Mouse (Mus musculus): ENCODE measurements around the gene Frmd4b.
"Not testable (repeated sequence)": the region's sequence is repeated elsewhere in the genome, so short reads cannot be mapped to it uniquely, and the experiment has no call there.

The Frmd4b gene

DNA sequence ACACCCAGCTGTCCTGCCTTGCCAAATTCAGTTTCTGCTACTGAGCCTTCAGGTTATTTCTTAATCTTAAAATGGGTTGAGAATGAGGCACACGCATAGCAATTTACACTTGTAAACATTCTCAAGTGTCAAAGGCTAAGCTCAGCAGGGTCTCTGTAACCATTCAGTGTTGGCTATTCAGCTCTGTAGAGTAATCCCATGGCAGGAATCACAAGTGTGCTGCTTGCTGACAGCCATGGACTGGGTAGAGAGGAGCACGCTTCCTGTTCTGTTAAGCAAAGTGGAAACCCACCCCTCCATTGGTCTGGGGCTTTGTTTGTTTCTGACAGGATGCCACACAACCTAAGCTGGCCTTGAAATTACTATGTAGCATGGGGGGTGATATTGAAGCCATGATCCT is 246.4 kb downstream of the Frmd4b start:
- no peak for DNase-seq (ENCODE audit: low read depth, low spot score)

DNA sequence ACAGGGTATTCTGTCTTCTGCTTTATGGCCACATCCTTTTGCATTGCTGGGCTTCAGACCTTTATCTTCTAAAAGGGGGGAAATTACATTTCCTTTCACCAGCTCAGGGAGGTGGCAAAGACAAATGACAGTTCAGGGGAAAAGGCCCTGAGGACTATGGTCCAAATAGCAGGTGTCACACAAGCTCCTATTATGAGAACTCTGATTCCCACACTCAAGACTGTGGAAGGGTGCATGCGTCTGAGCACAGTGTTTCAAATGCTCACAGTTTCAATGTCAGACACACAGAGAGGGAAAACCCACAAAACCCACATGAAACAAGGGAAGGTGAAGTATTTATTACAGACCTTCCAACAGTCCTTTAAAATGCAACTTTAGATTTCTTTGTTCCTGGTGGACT is 246.9 kb downstream of the Frmd4b start:
- no peak for DNase-seq (ENCODE audit: low read depth, low spot score)

DNA sequence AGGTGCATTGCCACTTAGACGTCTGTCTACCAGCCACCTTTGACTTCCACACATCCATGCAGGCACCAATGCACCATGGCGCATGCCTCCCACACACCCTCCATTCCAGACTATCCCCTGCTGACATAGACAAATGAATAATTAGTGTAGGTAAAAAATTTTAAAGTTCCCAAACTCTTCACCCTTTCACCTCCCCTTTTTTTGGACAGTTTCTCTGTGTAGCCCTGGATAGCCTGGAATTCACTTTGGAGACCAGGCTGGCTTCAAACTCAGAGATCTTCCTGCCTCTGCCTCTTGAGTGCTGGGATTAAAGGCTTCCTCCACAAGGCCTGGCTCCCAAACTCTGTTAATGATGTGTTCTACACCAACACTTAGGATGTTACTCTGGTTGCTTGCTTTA is 253.5 kb downstream of the Frmd4b start:
- no peak for DNase-seq (ENCODE audit: low read depth, low spot score)

DNA sequence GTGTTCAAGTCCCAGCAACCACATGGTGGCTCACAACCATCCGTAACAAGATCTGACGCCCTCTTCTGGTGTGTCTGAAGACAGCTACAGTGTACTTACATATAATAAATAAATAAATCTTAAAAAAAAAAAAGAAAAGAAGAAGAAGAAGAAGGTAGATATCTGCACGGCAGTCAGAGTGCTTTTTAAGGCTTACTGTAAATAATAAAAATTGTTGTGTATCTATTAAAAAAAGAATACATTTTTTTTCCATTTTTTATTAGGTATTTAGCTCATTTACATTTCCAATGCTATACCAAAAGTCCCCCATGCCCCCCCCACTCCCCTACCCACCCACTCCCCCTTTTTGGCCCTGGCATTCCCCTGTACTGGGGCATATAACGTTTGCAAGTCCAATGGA is 259.7 kb downstream of the Frmd4b start:
- not testable (repeated sequence) for DNase-seq (ENCODE audit: low read depth, low spot score)

DNA sequence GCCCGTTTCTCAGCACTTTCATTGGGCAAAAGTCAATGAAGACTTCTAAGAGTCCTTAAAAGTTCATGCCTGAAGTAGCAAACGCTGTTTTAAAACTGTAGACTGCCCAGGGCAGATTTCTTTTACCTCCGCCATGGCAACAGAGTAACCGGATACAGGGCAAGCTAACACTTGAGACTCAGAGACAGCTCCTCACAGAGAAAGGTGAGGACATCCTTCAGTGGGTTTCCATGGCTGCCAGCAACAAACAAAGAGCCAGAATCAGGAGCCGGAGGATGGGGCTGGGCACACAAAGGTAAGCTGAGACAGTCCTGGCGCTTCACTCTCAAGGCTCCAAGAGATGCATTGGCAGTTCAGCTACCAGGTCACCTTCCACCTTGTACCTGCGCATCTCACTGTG is 260.7 kb downstream of the Frmd4b start:
- no peak for DNase-seq (ENCODE audit: low read depth, low spot score)

DNA sequence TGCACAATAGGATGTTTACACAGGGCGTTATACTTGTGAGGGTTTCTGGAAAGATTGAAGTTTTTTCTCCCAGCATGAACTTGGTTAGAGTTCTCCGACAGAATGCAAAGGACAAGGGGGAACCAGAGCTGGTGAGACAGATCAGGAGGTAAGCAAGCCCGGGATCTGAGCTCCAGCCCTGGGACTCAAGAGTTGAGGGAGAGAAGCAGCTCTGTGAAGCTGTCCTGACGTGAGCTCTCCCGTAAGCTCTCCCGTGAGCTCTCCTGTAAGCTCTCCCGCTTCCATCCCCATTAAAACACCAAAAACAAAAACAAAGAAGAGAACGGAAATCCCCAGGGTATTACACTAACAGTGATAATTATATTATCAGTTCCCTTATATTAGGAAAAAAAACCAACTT is 262.2 kb downstream of the Frmd4b start:
- DNase-seq (ENCODE audit: low read depth, low spot score), result no peak

DNA sequence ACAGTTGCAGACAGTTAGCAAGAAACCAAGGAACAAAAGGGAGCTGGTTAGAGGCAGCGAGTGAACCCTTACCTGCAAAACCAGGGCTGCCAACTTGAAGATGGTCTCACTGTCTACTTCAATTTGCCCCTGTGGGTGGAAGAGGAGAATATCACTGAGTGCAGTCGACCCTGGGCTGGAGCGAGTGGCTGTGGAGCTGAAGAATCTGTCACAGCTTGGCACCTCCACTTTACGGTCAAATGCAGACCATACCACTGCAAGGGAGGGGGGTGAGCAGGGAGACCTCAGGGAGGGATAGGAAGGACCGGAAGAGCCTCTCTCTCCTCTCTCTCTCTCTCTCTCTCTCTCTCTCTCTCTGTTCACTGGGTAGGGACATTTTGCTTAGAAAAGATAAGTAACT is 263.4 kb downstream of the Frmd4b start:
- no peak for DNase-seq (ENCODE audit: low read depth, low spot score)

DNA sequence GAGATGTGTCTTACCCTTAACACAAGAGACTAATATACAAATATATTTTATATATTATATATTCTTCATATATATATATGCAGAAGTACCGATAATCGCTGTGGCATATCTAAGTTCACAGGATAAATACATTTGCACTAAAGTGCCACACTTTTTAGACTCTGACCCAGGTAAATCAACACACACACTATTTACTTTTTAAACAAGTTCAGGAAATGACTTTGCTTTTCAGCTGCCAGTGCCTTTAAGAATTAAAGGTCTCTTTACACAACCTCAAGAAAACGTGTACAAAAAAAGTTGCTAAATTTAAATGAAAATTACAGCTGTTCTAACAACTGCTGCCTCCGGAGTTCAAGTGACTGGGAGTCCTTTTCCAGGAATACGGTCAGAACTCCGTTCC is 264.0 kb downstream of the Frmd4b start:
- DNase-seq (ENCODE audit: low read depth, low spot score), result no peak

DNA sequence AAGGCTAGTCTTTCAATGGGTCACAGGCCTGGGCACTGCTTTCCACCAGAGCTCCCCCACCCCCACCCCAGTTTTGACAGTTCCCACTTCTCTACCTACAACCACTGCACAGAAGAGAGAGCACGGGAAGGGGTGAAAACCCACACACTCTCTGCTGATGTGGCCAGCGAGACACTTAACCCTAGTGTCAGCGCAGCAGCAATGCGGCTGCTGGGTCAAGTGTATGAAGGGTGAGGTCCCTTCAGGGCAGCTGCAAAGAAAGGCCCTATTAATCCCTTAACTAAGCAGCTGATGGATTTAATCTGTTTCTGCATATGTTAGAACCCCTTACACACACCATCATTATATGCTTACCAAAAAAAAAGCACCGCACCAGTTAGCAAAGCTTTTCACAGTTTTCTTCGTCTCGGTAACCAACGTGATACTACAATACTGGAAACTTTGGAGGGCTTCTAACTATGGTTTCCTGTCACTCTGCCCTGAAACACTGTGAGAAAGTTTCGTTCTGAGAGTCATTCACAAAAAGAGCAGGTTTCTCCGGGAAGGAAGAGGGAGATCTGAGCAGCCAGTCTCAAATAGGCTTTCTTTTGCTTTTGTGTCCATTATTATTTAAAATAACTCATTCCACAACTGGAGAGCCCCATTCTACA is 264.7 kb downstream of the Frmd4b start:
- no peak for DNase-seq (ENCODE audit: low read depth, low spot score)

DNA sequence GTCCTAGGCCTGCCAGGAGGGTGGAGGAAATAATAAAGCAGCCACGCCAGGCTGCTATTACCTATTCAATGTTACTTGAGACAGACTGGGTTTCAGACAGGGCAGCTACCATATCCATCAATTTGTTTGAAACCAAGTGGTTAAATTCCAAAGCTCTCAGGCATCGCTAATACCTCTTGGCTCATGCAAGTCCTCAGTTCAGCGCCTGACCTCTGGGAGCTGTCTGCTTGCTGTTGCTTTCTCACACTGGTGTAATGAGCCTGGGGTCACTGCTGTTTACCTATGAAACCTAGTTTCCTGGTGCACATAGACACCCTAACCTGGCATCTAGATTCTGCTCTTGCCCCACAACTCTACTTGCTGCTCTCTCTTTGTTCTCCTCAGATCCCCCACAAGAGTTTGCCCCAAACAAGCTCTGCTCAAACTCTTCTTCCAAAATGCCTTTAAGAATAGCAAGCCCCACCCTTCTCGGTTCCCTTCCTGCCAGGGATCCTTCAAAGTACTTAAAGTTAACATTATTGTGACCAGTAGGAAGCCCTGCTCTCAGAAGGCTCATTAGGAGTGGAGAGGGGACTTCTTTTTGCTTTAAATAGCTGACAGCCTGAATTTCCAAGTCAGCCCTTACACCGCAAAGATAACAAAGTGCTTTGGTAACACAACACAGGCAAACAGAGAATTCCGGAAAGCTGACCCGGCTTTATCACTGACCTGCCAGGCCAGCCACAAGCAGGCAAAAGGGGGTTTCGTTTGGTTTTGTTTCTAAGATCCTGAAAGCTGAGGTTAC is 267.8 kb downstream of the Frmd4b start:
- no peak for DNase-seq (ENCODE audit: low read depth, low spot score)

DNA sequence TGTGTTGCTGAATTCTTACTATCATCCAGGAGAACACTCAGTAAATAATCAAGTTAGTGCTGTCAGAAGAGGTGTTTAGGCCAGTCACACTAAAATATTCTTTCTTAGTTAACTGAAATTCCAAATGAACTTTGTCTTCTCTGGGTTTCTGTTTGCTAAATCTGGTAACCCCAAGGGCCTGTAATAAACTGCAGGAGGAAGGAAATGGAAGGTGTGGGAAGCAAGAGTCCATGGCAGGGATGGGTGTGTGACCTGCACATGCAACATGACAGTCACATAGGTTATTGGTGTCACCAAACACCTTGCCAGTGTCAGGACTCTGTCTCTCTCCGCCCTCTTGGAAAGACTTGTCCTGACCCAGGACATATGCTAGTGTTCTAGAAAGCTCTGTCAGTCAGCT is 270.4 kb downstream of the Frmd4b start:
- DNase-seq (ENCODE audit: low read depth, low spot score), result no peak

DNA sequence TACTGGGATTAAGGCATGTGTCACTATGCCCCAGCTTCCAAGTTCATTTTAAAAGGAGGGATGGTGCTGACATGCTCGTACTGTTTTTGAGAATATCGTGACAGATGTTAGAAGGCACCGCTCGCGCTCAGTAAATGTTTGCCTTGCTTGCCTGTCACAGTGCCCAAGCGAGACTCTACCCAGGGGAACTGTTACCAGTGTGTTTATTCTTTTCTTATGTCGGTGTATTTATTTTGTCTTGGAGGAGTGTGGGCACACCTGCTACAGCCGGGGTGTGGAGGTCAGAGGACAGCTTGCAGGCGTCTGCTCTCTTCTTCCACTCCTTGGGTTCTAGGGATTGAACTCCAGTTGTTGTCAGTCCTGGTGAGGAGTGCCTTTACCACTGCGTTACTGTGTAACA is 270.8 kb downstream of the Frmd4b start:
- no peak for DNase-seq (ENCODE audit: low read depth, low spot score)

DNA sequence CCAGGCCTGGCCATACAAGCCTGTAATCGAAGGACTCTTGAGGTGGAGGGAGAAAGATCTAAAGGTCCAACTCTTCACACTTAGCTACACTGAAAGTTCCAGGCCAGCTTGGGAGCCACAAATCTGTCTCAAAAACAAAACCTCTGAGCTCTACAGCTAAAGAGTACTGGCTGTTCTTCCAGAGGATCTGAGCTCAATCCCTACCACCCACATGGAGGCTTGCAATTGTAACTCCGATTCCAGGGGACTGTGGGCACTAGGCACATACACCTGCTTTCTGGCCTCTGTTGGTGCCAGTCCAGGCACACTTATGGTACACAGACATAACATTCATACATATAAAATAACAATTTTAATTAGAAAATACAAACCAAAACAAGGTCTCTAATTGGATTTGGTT is 271.4 kb downstream of the Frmd4b start:
- no peak for DNase-seq (ENCODE audit: low read depth, low spot score)

DNA sequence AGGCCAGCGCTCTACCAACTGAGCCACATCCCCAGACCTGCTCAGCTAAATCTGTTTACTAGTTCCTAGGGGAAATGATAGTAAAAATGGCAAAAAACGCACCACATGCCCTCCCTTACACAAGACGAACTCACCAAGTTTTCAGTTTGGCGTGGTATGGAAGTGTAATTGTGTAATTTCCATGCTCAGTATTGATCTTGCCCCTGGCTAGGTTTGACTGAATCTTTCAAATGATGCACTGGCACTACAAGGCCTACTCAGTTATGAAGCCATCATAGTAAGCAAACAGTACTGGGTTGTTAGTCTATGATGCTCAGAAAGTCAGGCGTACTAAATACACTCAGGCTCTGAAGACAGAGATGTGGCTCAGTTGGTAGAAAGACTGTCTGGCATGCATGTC is 275.2 kb downstream of the Frmd4b start:
- DNase-seq (ENCODE audit: low read depth, low spot score), result no peak

DNA sequence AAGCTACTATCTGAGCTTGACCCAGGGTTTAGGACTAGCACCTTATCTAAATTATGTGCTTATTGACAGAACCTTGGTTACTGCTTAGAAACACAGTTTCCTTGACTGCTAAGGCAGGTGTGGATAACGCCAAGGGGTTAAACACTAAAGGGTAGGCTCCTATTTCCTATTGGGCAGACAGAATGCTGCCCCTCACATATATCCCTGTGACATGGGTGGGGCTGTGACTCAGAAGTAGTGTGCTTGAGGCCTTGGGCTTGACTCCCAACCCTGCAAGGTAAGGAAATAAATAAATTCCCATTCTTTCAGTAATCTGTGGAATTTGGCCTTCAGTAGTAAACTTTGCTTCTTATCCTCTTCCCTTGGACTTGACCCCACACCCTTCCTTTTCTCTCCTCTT is 275.7 kb downstream of the Frmd4b start:
- no peak for DNase-seq (ENCODE audit: low read depth, low spot score)

DNA sequence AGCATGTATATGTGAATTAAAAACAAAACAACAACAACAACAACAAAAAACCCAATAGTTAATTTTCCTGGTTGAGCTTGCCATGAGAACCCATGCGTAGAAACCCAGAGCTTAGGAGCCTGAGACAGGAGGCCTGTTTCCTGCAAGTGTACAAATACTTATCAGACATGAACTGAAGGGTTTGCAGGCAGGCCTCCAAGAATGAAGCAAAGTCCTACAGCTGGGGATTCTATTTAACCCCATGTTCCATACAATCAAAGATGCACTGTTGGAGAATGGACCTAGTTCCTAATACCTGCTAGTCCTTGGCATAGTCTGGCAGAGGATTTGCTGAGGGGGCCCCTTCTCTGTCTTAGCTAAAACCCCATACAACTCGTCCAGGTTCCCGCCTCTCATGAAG is 276.2 kb downstream of the Frmd4b start:
- no peak for DNase-seq (ENCODE audit: low read depth, low spot score)

DNA sequence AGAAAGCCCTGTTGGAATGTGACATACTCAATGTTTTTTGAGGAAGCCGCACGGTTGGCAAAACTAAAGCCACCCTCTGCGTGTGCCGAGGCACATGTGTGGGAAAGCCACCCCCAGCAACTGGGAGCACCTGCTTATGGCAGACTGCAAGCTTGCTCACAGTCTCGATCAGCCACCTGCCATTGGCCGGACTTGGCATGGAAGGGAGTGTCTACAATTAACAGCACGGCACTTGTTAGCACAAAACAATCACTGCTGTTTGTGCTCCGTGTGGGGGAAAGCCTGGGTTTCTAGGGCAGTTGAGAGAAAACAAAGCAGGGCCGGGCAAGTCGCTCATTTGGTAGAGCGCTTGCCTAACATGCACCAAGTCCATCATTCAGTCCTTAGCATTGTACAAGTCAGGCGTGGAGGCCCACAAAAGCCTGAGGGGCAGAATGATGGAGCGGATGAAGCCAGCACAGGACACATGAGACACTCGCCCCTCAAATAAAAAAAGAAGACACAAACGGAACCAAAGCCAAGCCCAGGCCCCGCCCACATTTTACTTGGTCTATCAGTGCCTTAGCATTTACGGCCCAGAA is 277.0 kb downstream of the Frmd4b start:
- DNase-seq (ENCODE audit: low read depth, low spot score), result no peak

DNA sequence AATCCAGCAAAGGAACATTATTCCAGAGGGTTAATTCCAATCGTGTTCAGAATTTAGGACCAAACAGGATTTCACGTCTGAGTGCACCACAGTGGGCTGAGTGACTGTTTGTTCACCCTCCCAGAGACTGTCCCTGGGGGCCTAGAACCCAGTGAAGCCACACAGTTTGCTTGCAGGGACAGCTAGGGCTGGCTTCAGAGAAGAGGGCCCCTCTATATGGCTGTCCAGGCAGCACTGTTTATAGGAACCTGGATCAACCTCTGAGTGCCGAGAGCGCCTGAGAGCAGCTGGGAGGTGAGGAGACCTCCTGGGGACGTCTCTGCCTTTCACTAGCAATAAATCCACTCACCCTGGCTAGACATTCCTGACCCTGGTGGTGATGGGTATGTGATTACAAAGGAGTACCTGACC is 278.1 kb downstream of the Frmd4b start:
- DNase-seq (ENCODE audit: low read depth, low spot score), result no peak

DNA sequence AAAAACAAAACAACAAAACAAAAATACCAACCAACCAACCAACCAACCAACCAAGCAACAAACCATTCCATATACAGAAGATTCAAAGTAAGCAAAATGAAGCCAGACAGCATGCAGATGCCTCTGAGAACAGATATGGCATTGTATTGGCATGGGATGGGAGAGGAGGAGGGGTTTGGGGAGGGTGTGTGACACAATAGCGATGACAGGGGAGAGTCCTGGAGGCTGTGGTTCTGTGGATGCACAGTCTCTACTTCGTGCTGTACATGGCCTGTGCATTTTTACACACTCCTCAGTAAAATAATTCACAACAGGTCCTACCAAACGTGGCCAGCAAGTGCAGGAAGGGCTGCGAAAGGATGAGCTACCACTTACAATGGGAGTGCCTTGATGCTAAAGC is 278.5 kb downstream of the Frmd4b start:
- DNase-seq (ENCODE audit: low read depth, low spot score), result no peak

DNA sequence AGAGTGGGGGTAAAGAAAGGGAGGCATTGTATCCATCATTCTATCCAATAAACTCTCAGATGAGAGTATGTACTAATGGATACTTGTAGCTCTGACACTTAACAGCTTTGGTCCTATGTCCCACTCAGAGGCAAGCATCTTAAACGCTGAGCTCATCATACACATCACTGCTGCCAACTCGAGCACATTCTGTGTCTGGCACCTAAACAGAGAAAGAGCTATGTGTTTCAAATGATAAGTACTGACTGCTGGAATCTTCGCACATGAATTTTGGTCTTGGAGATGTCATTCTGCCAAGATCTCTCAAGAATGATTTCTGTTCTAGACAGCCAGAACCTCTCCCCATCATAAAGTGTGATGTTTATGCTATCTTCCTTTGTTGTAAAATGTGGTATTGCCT is 284.0 kb downstream of the Frmd4b start:
- no peak for DNase-seq (ENCODE audit: low read depth, low spot score)

DNA sequence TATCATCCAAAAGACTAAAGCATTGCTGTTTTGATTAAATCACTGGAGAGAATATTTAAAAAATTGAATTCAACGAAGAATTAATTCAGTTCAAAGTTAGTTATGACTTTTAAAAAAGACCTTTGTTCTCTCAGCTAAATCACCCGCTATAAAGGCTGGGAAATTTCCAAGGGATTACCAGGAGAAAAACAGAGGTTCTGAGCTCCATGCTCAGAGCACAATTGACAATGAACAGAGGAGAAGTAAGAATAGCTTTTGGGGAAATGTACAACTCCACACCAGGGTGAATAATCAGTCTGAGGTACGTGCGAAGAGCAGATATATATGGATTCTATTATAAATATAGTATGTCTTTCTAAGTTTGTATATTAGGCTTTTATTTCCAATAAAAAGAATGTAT is 293.4 kb downstream of the Frmd4b start:
- DNase-seq (ENCODE audit: low read depth, low spot score), result no peak

DNA sequence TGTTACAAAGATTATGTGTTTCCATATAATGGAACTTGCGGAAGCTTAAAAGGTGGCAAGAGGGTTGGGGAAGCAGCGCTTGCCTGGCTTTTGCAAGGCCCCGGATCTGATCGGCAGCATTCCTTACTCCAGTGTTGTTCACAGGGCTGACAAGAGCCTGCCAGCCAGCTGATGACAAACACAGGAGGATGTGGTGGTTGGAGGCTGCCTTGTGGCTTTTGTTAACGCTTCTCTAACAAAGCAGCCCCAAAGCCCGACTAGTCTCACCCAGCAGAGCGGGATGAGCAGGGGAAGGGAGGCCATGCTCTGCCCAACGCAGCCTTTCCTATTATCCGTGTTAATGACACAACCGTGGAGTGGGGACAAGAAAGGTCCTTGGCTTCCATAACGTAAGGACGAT is 295.2 kb downstream of the Frmd4b start:
- no peak for DNase-seq (ENCODE audit: low read depth, low spot score)

DNA sequence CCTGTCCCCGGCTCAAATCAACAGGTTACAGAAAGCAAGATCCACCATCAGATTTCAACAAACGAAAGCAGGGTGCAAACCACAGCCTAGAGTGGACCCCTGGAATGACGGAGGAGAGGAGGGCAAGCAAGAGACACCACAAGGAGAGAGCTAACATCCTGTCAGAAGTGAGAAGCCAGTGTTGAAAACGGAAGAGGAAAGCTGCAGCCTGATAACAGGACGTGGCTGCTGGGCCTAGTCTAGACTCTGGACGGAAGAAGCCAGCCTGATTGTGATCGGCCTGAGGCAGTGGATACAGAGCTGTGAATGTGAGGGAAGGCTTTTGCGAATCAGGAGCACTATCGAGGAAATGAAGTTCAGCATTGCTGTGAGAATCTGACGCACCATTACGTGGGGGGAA is 296.2 kb downstream of the Frmd4b start:
- no peak for DNase-seq (ENCODE audit: low read depth, low spot score)
